Comparison of ENCODE assay signal across 35 mouse cellular contexts in the genomic region with DNA sequence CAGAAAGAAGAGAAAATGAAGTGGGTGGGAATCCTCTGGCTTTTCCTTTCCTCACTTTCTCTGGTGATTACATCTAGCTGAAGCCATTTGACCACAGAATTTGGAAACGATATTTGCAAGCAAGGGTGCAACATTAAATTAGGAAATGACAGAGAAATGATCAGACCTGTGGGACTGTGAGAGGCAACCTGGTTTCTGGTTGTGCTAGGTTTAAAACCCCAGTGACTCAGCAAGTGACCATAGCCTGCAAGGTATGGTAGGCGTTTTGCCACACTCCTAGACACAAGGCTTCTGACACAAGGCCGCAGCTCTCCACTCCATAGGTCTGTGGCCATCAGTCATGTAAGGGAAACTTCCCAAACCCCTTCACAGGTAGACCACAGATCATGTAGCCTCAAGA. TPM values are rescaled to one million over a fixed set of nuclear protein-coding genes. Genes with fewer than 3 reads are reported as not detected.
"Had no signal": no experiment of that assay in that cellular context is flagged by ENCODE, and none has a peak within 500 bp of the region (broad histone marks: within the 10 kb centered on the region; RNA-seq: fewer than 3 reads in every experiment).

No protein-coding gene starts in this region.

- H3K27ac ChIP-seq: heart, adult 2 months; hindbrain, embryonic 10.5 days; hindbrain, embryonic 13.5 days; hindbrain, embryonic 15.5 days; hindbrain, postnatal 0 days; kidney, embryonic 15.5 days; kidney, postnatal 0 days; limb, embryonic 13.5 days; limb, embryonic 15.5 days had no signal

- H3K9ac ChIP-seq: heart, embryonic 12.5 days; hindbrain, embryonic 13.5 days; hindbrain, embryonic 15.5 days; kidney, embryonic 15.5 days; limb, embryonic 13.5 days; limb, embryonic 15.5 days had no signal

- H3K9me3 ChIP-seq: heart, embryonic 12.5 days; hindbrain, embryonic 10.5 days; hindbrain, embryonic 13.5 days; hindbrain, embryonic 15.5 days; kidney, embryonic 15.5 days; limb, embryonic 13.5 days; limb, embryonic 15.5 days had no signal

- DNase-seq: gastrocnemius, postnatal 14 days; gastrocnemius, postnatal 36 days; heart, adult 2 months; heart, postnatal 10 days; heart, postnatal 4 days; kidney, adult 11 months; kidney, adult 2 months; kidney, adult 9 months; kidney, postnatal 14 days; kidney, postnatal 36 days; layer of hippocampus, adult 9-11 months; layer of hippocampus, postnatal 36 days; left cerebral cortex, postnatal 4 days had no signal

- H3K4me1 ChIP-seq: heart, embryonic 12.5 days; hindbrain, embryonic 10.5 days; hindbrain, embryonic 13.5 days; hindbrain, embryonic 15.5 days; kidney, embryonic 15.5 days; limb, embryonic 13.5 days; limb, embryonic 15.5 days had no signal

- ATAC-seq: hindbrain, postnatal 0 days had no signal

- H3K4me2 ChIP-seq: heart, embryonic 12.5 days; hindbrain, embryonic 13.5 days; hindbrain, embryonic 15.5 days; kidney, embryonic 15.5 days; limb, embryonic 13.5 days; limb, embryonic 15.5 days had no signal

- H3K36me3 ChIP-seq: heart, embryonic 12.5 days; hindbrain, embryonic 10.5 days; hindbrain, embryonic 13.5 days; hindbrain, embryonic 15.5 days; kidney, embryonic 15.5 days; limb, embryonic 13.5 days; limb, embryonic 15.5 days had no signal

- H3K27me3 ChIP-seq: heart, embryonic 12.5 days; hindbrain, embryonic 13.5 days; hindbrain, embryonic 15.5 days; kidney, embryonic 15.5 days; limb, embryonic 13.5 days; limb, embryonic 15.5 days had no signal

- H3K4me3 ChIP-seq: heart, adult 2 months; heart, embryonic 12.5 days; hindbrain, embryonic 10.5 days; hindbrain, embryonic 13.5 days; hindbrain, embryonic 15.5 days; kidney, embryonic 15.5 days; limb, embryonic 13.5 days; limb, embryonic 15.5 days had no signal

RNA-seq across cellular contexts. Expression of a gene that starts 41.4 kb away (rescaled TPM):
- total RNA-seq: gastrocnemius, adult 18-20 months; gastrocnemius, adult 8-10 months; gastrocnemius, postnatal 36 days; heart, adult 2 months; heart, postnatal 10 days; heart, postnatal 25 days; hindbrain, postnatal 0 days; layer of hippocampus, adult 18-20 months; layer of hippocampus, adult 8-10 months; layer of hippocampus, postnatal 36 days; left cerebral cortex, adult 18-20 months; left cerebral cortex, adult 8-10 months; left cerebral cortex, postnatal 10 days; left cerebral cortex, postnatal 25 days had no signal
- polyA plus RNA-seq: gonadal fat pad, adult 2 months; heart, adult 2 months; hindbrain, embryonic 10.5 days; hindbrain, embryonic 13.5 days; hindbrain, postnatal 0 days; intestine, embryonic 14.5 days; limb, embryonic 11.5 days; liver, adult 2 months had no signal
